Mouse (Mus musculus) forebrain, embryonic 11.5 days (tissue): Measurements from ENCODE around the gene Hes5. TPM values are rescaled to one million over a fixed set of nuclear protein-coding genes. Genes with fewer than 3 reads are reported as not detected.

Source experiments
- ATAC-seq: fragments of 200-750 bp; cut with Nextera tagmentation; replicated peaks from 2 replicates; pipeline ENCODE4 v1.8.0; 2017; ENCODE audit warnings: moderate TSS enrichment; ENCODE audit not compliant: low FRiP score
- DNase-seq: peaks from one replicate; pipeline ENCODE4 v3.0.0-alpha.2; 2017; ENCODE audit warnings: low spot score
- H3K27ac ChIP-seq: fragments of 300-500 bp; sonication (generic); 2 replicates; pipeline ENCODE4 v1.5.1; 2014; ENCODE audit warnings: low read depth, low read length
- H3K27me3 ChIP-seq: fragments of 300-500 bp; sonication (generic); 2 replicates; pipeline ENCODE4 v1.6.1; 2014; ENCODE audit warnings: mild to moderate bottlenecking, low read length, mixed read lengths; ENCODE audit not compliant: control insufficient read depth, insufficient read depth
- H3K36me3 ChIP-seq: fragments of 300-500 bp; sonication (generic); 2 replicates; pipeline ENCODE4 v1.6.1; 2014; ENCODE audit warnings: mild to moderate bottlenecking, low read length, moderate library complexity, mixed read lengths; ENCODE audit not compliant: control insufficient read depth, insufficient read depth
- H3K4me1 ChIP-seq: fragments of 300-500 bp; sonication (generic); replicated peaks from 2 replicates; pipeline ENCODE4 v1.6.1; 2014; ENCODE audit warnings: low read length, mixed read lengths; ENCODE audit not compliant: control insufficient read depth, insufficient read depth
- H3K4me2 ChIP-seq: fragments of 300-500 bp; sonication (generic); 2 replicates; pipeline ENCODE4 v1.6.1; 2014; ENCODE audit warnings: low read depth, mild to moderate bottlenecking, low read length, moderate library complexity, mixed read lengths; ENCODE audit not compliant: severe bottlenecking
- H3K4me3 ChIP-seq: fragments of 300-500 bp; sonication (generic); 2 replicates; pipeline ENCODE4 v1.5.1; 2014; ENCODE audit warnings: low read depth, low read length
- H3K9ac ChIP-seq: fragments of 300-500 bp; sonication (generic); 2 replicates; pipeline ENCODE4 v1.6.1; 2014; ENCODE audit warnings: low read length
- H3K9me3 ChIP-seq: fragments of 300-500 bp; sonication (generic); 2 replicates; pipeline ENCODE4 v1.6.1; 2016; ENCODE audit warnings: low read length, mixed read lengths; ENCODE audit not compliant: control insufficient read depth
- WGBS: fragments of 180-500 bp; shearing (Covaris S2); extraction: QIAGEN DNeasy Blood & Tissue Kit; methylation state at CpG from one replicate; pipeline ENCODE4 v1.1.7; 2014; 5-methylcytosine and 5-hydroxymethylcytosine counted together
- polyA plus RNA-seq: library from polyadenylated mRNA; unstranded; fragments of >200 nt; fragmentation: Nextera tagmentation; extraction: Ambion mirVana; gene quantifications from 2 replicates; pipeline ENCODE4 v1.2.1, GENCODE M21; 2014

Hes5 gene
- polyA plus RNA-seq, 1 experiment from 2014 or later: 313 TPM

GRCm38 (mm10) chr4:155005278-155005677, 44.6 kb downstream of the Hes5 start:
- 94% methylated on average over 3 of the region's 3 CpGs for WGBS
- Histone ChIP-seq H3K9ac (no peak overlapping the region), H3K27me3 (no peaks in the 10 kb centered on the region), H3K36me3 (no peaks in the 10 kb centered on the region), H3K9me3 (no peaks in the 10 kb centered on the region), H3K4me3 (no peak overlapping the region), H3K27ac (no peak overlapping the region), H3K4me1 (no peaks in the 10 kb centered on the region), H3K4me2 (no peak overlapping the region)
- no peak for ATAC-seq
- no peak for DNase-seq

GRCm38 (mm10) chr4:155006296-155006695, 45.6 kb downstream of the Hes5 start:
- Histone ChIP-seq H3K9ac (no peak overlapping the region), H3K9me3 (no peaks in the 10 kb centered on the region), H3K4me3 (no peak overlapping the region), H3K4me1 (no peaks in the 10 kb centered on the region), H3K36me3 (no peaks in the 10 kb centered on the region), H3K27me3 (no peaks in the 10 kb centered on the region), H3K27ac (no peak overlapping the region), H3K4me2 (no peak overlapping the region)
- DNase-seq (no peak), ATAC-seq (no peak)
- WGBS: 76% methylated on average over 10 of the region's 10 CpGs

- no peak for ATAC-seq
Observed at GRCm38 (mm10) chr4:155007641-155008040, 46.9 kb downstream of the Hes5 start.

GRCm38 (mm10) chr4:155008075-155008474, 47.4 kb downstream of the Hes5 start:
- Histone ChIP-seq H3K27ac (no peak overlapping the region), H3K4me3 (no peak overlapping the region), H3K9ac (no peak overlapping the region), H3K9me3 (no peaks in the 10 kb centered on the region), H3K27me3 (no peaks in the 10 kb centered on the region), H3K4me2 (no peak overlapping the region), H3K4me1 (no peaks in the 10 kb centered on the region), H3K36me3 (no peaks in the 10 kb centered on the region)
- ATAC-seq: no peak
- no peak for DNase-seq

More at GRCm38 (mm10) chr4:155007641-155008040, 46.9 kb downstream of the Hes5 start:
- Histone ChIP-seq H3K9me3 (no peaks in the 10 kb centered on the region), H3K4me1 (no peaks in the 10 kb centered on the region), H3K27me3 (no peaks in the 10 kb centered on the region), H3K27ac (no peak overlapping the region), H3K9ac (no peak overlapping the region), H3K36me3 (no peaks in the 10 kb centered on the region), H3K4me2 (no peak overlapping the region), H3K4me3 (no peak overlapping the region)
- WGBS: 95% methylated on average over 3 of the region's 3 CpGs
- DNase-seq: no peak

- H3K4me2 ChIP-seq: no peak overlapping the region
- H3K27ac ChIP-seq: no peak overlapping the region
- no peak overlapping the region for H3K9ac ChIP-seq
- 81% methylated on average over 3 of the region's 3 CpGs for WGBS
- no peak overlapping the region for H3K4me3 ChIP-seq
- DNase-seq (no peak), ATAC-seq (no peak)
- H3K36me3 ChIP-seq: no peaks in the 10 kb centered on the region
- no peaks in the 10 kb centered on the region for H3K27me3 ChIP-seq
- H3K4me1 ChIP-seq: no peaks in the 10 kb centered on the region
- H3K9me3 ChIP-seq: no peaks in the 10 kb centered on the region
Observed at GRCm38 (mm10) chr4:155009216-155009615, 48.5 kb downstream of the Hes5 start.

GRCm38 (mm10) chr4:155010870-155011269, 50.1 kb downstream of the Hes5 start:
- H3K27me3 ChIP-seq: no peaks in the 10 kb centered on the region; the same call in 1 of the 2 replicates
- no peak overlapping the region for H3K4me3 ChIP-seq
- no peak overlapping the region for H3K9ac ChIP-seq
- ATAC-seq (no peak), DNase-seq (no peak)
- H3K4me1 ChIP-seq: no peaks in the 10 kb centered on the region
- H3K36me3 ChIP-seq: no peaks in the 10 kb centered on the region
- no peak overlapping the region for H3K4me2 ChIP-seq
- H3K9me3 ChIP-seq: no peaks in the 10 kb centered on the region
- H3K27ac ChIP-seq: no peak overlapping the region
- WGBS: 85% methylated on average over 5 of the region's 5 CpGs

GRCm38 (mm10) chr4:155011312-155012025, 50.7 kb downstream of the Hes5 start:
- no peak for DNase-seq
- H3K4me2 ChIP-seq: no peak overlapping the region
- no peaks in the 10 kb centered on the region for H3K36me3 ChIP-seq
- H3K4me3 ChIP-seq: no peak overlapping the region
- no peak overlapping the region for H3K9ac ChIP-seq
- no peaks in the 10 kb centered on the region; the same call in 1 of the 2 replicates for H3K27me3 ChIP-seq
- 86% methylated on average over 8 of the region's 8 CpGs for WGBS
- no peak overlapping the region for H3K27ac ChIP-seq
- no peaks in the 10 kb centered on the region for H3K4me1 ChIP-seq
- no peak for ATAC-seq
- no peaks in the 10 kb centered on the region for H3K9me3 ChIP-seq

Other genes starting within 250 kb of the Hes5 start
- gene Ttc34, start 123.5 kb upstream of the Hes5 start, polyA plus RNA-seq: 0.11 and 0.20 TPM in 2 replicates
- gene Mmel1, start 91.3 kb upstream of the Hes5 start, polyA plus RNA-seq: 0.21 TPM in 1 of 2 replicates, not detected in the other
- gene Fam213b, start 61.8 kb upstream of the Hes5 start, polyA plus RNA-seq: 29.4 and 32.0 TPM in 2 replicates
- gene Tnfrsf14, start 32.4 kb upstream of the Hes5 start, polyA plus RNA-seq: 0.61 and 1.4 TPM in 2 replicates
- 43.1 and 49.1 TPM in 2 replicates for gene Pank4, start 3.2 kb downstream of the Hes5 start, polyA plus RNA-seq
- 2.4 and 3.1 TPM in 2 replicates for gene Plch2, start 95.9 kb downstream of the Hes5 start, polyA plus RNA-seq
- 7.2 and 9.7 TPM in 2 replicates for gene Pex10, start 106.1 kb downstream of the Hes5 start, polyA plus RNA-seq
- 130 and 137 TPM in 2 replicates for gene Rer1, start 125.5 kb downstream of the Hes5 start, polyA plus RNA-seq
- gene Morn1, start 125.7 kb downstream of the Hes5 start, polyA plus RNA-seq: 4.8 TPM in 2 replicates